Mouse (Mus musculus): Measurements from ENCODE around the gene Ntmt1.

GRCm38 (mm10) chr2:30767626-30768240 is 39.9 kb upstream of the Ntmt1 start:
- TF ChIP-seq EP300 (IDR thresholded peaks at IDR 0.05; ENCODE audit: low read depth) (no peak), CTCF (IDR thresholded peaks at IDR 0.05; ENCODE audit: low read depth) (no peak)

Data from liver, postnatal 0 days (tissue).